Mouse (Mus musculus): Measurements from ENCODE around the gene Gm47969.

The Gm47969 gene

GRCm38 (mm10) chr1:83076190-83076917 lies 31.6 kb downstream of the Gm47969 start:
- peak; percentile 26 for DNase-seq

- DNase-seq: no peak
Observed at GRCm38 (mm10) chr1:83077016-83077415, 32.3 kb downstream of the Gm47969 start.

- DNase-seq: no peak
Observed at GRCm38 (mm10) chr1:83084790-83085189, 40.1 kb downstream of the Gm47969 start.

GRCm38 (mm10) chr1:83091268-83091667 lies 46.5 kb downstream of the Gm47969 start:
- DNase-seq: no peak

All from kidney, adult 18-20 months (tissue).